Mouse (Mus musculus): ENCODE results near the gene Tpk1. TPM values are rescaled to one million over a fixed set of nuclear protein-coding genes. Genes with fewer than 3 reads are reported as not detected.

Tpk1 gene
- total and polyA plus RNA-seq, 2 experiments = 6.2 to 16.7 TPM

DNA sequence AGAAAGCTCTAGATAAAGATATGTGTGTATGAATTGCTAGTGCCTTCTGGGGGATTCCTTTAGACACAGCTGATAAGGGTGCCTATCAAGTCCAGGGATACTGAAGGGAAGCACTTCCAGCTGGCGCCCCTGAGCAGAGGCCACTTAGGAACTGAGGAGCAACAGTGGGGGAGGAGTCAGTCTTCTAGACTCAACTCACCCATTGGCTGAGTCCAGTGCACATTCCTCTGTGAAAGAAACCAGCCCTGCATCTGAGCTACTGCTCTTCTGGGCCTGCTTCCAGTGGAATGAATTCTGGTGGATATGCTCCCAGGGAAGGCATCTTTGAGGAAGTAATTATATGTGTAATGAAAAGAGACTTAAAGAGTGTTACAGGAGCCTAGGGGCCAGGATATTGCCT lies 278.8 kb downstream of the Tpk1 start:
- no peaks in the 10 kb centered on the region for H3K36me3 ChIP-seq (ENCODE audit: control insufficient read depth, insufficient read depth, low read length)
- TF ChIP-seq POLR2A (IDR thresholded peaks at IDR 0.05; ENCODE audit: extremely low read depth, insufficient read depth, low read length) (no peak), CTCF (IDR thresholded peaks at IDR 0.05; ENCODE audit: low read depth, low read length) (no peak)
- 70% methylated on average over 1 of the region's 1 CpGs for WGBS

DNA sequence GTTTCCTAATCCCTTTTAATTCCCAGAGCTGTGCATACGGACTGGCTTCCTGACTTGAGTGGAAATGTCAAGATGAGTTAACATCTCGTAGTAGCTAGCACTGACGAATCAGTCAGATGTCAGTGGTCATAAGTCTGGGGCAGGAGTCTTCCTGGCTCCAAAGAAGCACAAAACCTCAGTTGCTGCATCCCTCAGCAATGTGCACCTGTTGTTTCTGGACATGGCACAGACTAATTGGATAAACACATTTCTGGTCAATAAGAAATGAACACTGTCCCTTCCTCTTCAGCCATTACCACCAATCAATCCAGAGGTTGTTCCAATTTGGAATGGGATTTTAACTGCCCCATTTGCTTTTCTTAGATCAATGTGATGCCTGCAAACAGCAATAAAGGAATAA lies 281.2 kb downstream of the Tpk1 start:
- Histone ChIP-seq H3K4me3 (ENCODE audit: insufficient read depth, low read depth, low read length) (no peak overlapping the region), H3K4me1 (ENCODE audit: control insufficient read depth, insufficient read depth, low read length) (peaks cover 2% of the 10 kb centered on the region; the same call in 1 of the 2 replicates), H3K36me3 (ENCODE audit: control insufficient read depth, insufficient read depth, low read length) (no peaks in the 10 kb centered on the region), H3K9ac (ENCODE audit: low read depth, low read length) (no peak overlapping the region), H3K79me2 (ENCODE audit: control insufficient read depth, insufficient read depth, low read length) (no peaks in the 10 kb centered on the region), H3K27ac (replicated peaks; ENCODE audit: insufficient read depth, low read depth, low read length) (no peak overlapping the region), H3K27me3 (ENCODE audit: control insufficient read depth, insufficient read depth, low read length) (no peaks in the 10 kb centered on the region)
- 80% methylated on average over 3 of the region's 3 CpGs for WGBS
- DNase-seq (ENCODE audit: extremely low read depth, low read depth, low spot score) = no peak
- TF ChIP-seq POLR2A (IDR thresholded peaks at IDR 0.05; ENCODE audit: extremely low read depth, insufficient read depth, low read length) = no peak
- TF ChIP-seq CTCF (IDR thresholded peaks at IDR 0.05; ENCODE audit: low read depth, low read length) = no peak

More for the DNA sequence above, 278.8 kb downstream of the Tpk1 start:
- Histone ChIP-seq H3K27me3 (ENCODE audit: control insufficient read depth, insufficient read depth, low read length) (no peaks in the 10 kb centered on the region), H3K4me1 (ENCODE audit: control insufficient read depth, insufficient read depth, low read length) (peaks cover 2% of the 10 kb centered on the region; the same call in 1 of the 2 replicates), H3K79me2 (ENCODE audit: control insufficient read depth, insufficient read depth, low read length) (no peaks in the 10 kb centered on the region), H3K4me3 (ENCODE audit: insufficient read depth, low read depth, low read length) (no peak overlapping the region), H3K9ac (ENCODE audit: low read depth, low read length) (no peak overlapping the region), H3K27ac (replicated peaks; ENCODE audit: insufficient read depth, low read depth, low read length) (no peak overlapping the region)
- no peak for DNase-seq (ENCODE audit: extremely low read depth, low read depth, low spot score)

DNA sequence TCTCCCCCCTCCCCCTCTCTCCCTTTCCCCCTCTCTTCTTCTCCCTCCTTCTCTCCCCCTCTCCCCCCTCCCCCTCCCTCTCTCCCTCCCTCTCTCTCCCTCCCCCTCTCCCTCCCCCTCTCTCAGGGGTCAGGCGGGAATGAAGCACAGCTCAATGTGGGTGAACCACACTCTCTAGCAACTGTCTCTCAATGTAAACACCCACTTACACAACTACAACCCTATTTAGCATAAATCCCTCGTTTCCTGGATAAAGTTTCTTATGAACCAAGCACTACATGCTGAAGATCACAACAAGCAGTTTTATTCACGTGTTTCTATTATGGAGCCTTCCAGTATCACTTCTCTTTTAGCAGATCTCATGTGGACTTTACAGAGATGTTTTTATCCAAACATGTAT lies 281.8 kb downstream of the Tpk1 start:
- H3K27ac ChIP-seq (replicated peaks; ENCODE audit: insufficient read depth, low read depth, low read length) = no peak overlapping the region
- 64% methylated on average over 2 of the region's 3 CpGs for WGBS
- peaks cover 2% of the 10 kb centered on the region; the same call in 1 of the 2 replicates for H3K4me1 ChIP-seq (ENCODE audit: control insufficient read depth, insufficient read depth, low read length)
- H3K27me3 ChIP-seq (ENCODE audit: control insufficient read depth, insufficient read depth, low read length) = no peaks in the 10 kb centered on the region
- H3K79me2 ChIP-seq (ENCODE audit: control insufficient read depth, insufficient read depth, low read length) = no peaks in the 10 kb centered on the region
- DNase-seq (ENCODE audit: extremely low read depth, low read depth, low spot score) = no peak
- no peak overlapping the region for H3K4me3 ChIP-seq (ENCODE audit: insufficient read depth, low read depth, low read length)
- H3K9ac ChIP-seq (ENCODE audit: low read depth, low read length) = no peak overlapping the region
- no peaks in the 10 kb centered on the region for H3K36me3 ChIP-seq (ENCODE audit: control insufficient read depth, insufficient read depth, low read length)
- TF ChIP-seq POLR2A (IDR thresholded peaks at IDR 0.05; ENCODE audit: extremely low read depth, insufficient read depth, low read length) = no peak
- TF ChIP-seq CTCF (IDR thresholded peaks at IDR 0.05; ENCODE audit: low read depth, low read length) = no peak

DNA sequence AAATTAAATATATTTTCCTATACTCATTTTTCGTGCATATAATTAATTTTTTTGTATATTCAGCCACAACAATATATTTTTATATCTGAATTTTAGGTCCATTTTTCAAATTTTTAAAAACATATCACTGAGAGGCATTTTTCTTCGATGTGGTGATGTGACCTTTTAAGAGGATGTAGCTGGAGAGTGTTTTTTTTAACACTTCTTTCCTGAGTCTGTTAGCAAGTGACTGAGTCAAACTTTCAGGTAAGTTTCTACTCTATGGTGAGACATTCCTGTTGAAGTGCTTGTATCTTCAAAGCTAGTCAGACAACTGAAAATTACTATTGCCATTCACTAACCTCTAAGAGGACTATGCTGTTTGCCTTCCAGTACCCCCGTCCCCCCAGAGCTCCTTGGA lies 283.3 kb downstream of the Tpk1 start:
- Histone ChIP-seq H3K9ac (ENCODE audit: low read depth, low read length) (no peak overlapping the region), H3K4me3 (ENCODE audit: insufficient read depth, low read depth, low read length) (no peak overlapping the region), H3K27ac (replicated peaks; ENCODE audit: insufficient read depth, low read depth, low read length) (no peak overlapping the region), H3K4me1 (ENCODE audit: control insufficient read depth, insufficient read depth, low read length) (peaks cover 2% of the 10 kb centered on the region; the same call in 1 of the 2 replicates), H3K79me2 (ENCODE audit: control insufficient read depth, insufficient read depth, low read length) (no peaks in the 10 kb centered on the region), H3K36me3 (ENCODE audit: control insufficient read depth, insufficient read depth, low read length) (no peaks in the 10 kb centered on the region), H3K27me3 (ENCODE audit: control insufficient read depth, insufficient read depth, low read length) (no peaks in the 10 kb centered on the region)
- 90% methylated on average over 3 of the region's 3 CpGs for WGBS
- TF ChIP-seq POLR2A (IDR thresholded peaks at IDR 0.05; ENCODE audit: extremely low read depth, insufficient read depth, low read length) (no peak), CTCF (IDR thresholded peaks at IDR 0.05; ENCODE audit: low read depth, low read length) (no peak)
- DNase-seq (ENCODE audit: extremely low read depth, low read depth, low spot score) = no peak

DNA sequence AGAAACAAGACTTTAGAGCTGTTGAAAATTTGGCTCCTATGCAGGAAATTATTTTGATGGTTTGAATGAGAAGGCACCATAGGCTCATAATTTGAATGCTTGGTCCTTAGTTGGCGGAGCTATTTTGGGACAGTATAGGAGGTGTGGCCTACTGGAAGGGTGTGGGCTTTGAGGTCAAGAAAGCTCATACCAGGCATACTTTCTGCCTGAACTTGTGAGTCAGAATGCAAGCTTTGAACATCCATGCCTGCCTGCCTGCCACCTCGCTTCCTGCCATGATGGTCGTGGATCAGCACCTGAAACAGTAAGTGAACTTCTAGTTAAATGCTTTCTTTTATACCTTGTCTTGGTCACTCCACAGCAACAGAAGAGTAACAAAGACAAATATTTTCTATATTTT lies 283.8 kb downstream of the Tpk1 start:
- H3K27me3 ChIP-seq (ENCODE audit: control insufficient read depth, insufficient read depth, low read length) = no peaks in the 10 kb centered on the region
- H3K27ac ChIP-seq (replicated peaks; ENCODE audit: insufficient read depth, low read depth, low read length) = no peak overlapping the region
- DNase-seq (ENCODE audit: extremely low read depth, low read depth, low spot score) = no peak
- no peak for TF ChIP-seq POLR2A (IDR thresholded peaks at IDR 0.05; ENCODE audit: extremely low read depth, insufficient read depth, low read length)
- TF ChIP-seq CTCF (IDR thresholded peaks at IDR 0.05; ENCODE audit: low read depth, low read length) = no peak
- peaks cover 2% of the 10 kb centered on the region; the same call in 1 of the 2 replicates for H3K4me1 ChIP-seq (ENCODE audit: control insufficient read depth, insufficient read depth, low read length)
- 96% methylated on average over 3 of the region's 3 CpGs for WGBS
- no peaks in the 10 kb centered on the region for H3K79me2 ChIP-seq (ENCODE audit: control insufficient read depth, insufficient read depth, low read length)
- no peaks in the 10 kb centered on the region for H3K36me3 ChIP-seq (ENCODE audit: control insufficient read depth, insufficient read depth, low read length)
- H3K9ac ChIP-seq (ENCODE audit: low read depth, low read length) = no peak overlapping the region
- no peak overlapping the region for H3K4me3 ChIP-seq (ENCODE audit: insufficient read depth, low read depth, low read length)

DNA sequence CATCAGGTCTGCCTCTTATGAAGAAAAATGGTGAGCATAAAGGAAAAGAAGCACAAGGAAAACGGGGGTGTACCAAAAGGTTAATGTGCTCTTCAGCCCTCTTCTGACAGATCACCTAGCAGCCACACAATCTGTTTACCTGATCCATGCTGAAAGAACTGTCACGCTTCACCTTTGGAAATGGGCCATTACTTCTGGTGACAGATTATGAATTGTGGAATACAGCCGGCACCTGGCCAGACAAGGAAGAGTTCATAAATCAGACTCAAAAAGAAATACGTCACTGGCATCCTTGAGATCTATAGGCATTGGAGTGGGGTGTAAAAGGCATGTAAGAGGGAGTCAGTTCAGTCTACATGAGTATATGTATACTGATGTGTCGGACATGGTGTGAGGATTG lies 292.9 kb downstream of the Tpk1 start:
- TF ChIP-seq POLR2A (IDR thresholded peaks at IDR 0.05; ENCODE audit: extremely low read depth, insufficient read depth, low read length) = no peak
- no peak for TF ChIP-seq CTCF (IDR thresholded peaks at IDR 0.05; ENCODE audit: low read depth, low read length)

More for the DNA sequence above, 292.9 kb downstream of the Tpk1 start:
- Histone ChIP-seq H3K9ac (ENCODE audit: low read depth, low read length) (no peak overlapping the region), H3K27ac (replicated peaks; ENCODE audit: insufficient read depth, low read depth, low read length) (no peak overlapping the region), H3K4me1 (ENCODE audit: control insufficient read depth, insufficient read depth, low read length) (no peaks in the 10 kb centered on the region), H3K36me3 (ENCODE audit: control insufficient read depth, insufficient read depth, low read length) (no peaks in the 10 kb centered on the region), H3K79me2 (ENCODE audit: control insufficient read depth, insufficient read depth, low read length) (no peaks in the 10 kb centered on the region), H3K27me3 (ENCODE audit: control insufficient read depth, insufficient read depth, low read length) (no peaks in the 10 kb centered on the region), H3K4me3 (ENCODE audit: insufficient read depth, low read depth, low read length) (no peak overlapping the region)
- no peak for DNase-seq (ENCODE audit: extremely low read depth, low read depth, low spot score)
- WGBS = 94% methylated on average over 5 of the region's 5 CpGs
